Mouse (Mus musculus): ENCODE results near the gene Mdm4.

GRCm38 (mm10) chr1:132910414-132911041, 119.8 kb downstream of the Mdm4 start:
- TF ChIP-seq CTCF (IDR thresholded peaks at IDR 0.05), result no peak
- TF ChIP-seq EP300 (IDR thresholded peaks at IDR 0.05; ENCODE audit: insufficient read depth, low read depth, low read length), result no peak
